Mouse (Mus musculus): ENCODE results near the gene Eps15l1. TPM values are rescaled to one million over a fixed set of nuclear protein-coding genes. Genes with fewer than 3 reads are reported as not detected.

The Eps15l1 gene
- polyA plus RNA-seq, 1 experiment from 2014 or later: 68.2 TPM

DNA sequence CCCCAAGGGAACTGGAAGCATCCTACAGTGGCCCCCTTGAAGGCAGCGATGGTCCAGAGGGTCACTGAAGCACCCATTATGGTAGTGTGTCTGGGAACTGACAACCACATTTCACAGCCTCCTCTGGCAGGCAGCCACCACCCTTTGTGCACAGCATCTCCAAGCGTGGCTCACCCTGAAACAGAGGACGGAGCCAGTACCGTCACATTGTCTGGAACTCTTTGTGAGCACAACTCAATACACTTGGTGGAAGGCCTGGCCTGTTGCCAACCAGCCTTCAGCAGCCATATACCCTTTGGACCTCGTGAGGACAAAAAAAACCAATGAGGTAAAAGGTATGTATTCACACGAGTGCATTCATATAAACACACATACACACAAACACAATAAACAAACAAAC is 113.0 kb downstream of the Eps15l1 start:
- H3K27ac ChIP-seq (ENCODE audit: low read length): no peak overlapping the region
- no peaks in the 10 kb centered on the region for H3K4me1 ChIP-seq (ENCODE audit: control insufficient read depth, insufficient read depth, low read length)
- ATAC-seq (ENCODE audit: insufficient number of reproducible peaks, insufficient read depth, low FRiP score, low read depth): no peak
- no peak overlapping the region for H3K4me2 ChIP-seq (replicated peaks; ENCODE audit: low read depth, low read length)
- no peaks in the 10 kb centered on the region for H3K36me3 ChIP-seq (ENCODE audit: control insufficient read depth, insufficient read depth, low read length)
- H3K9me3 ChIP-seq (ENCODE audit: control insufficient read depth, low read depth, low read length): no peaks in the 10 kb centered on the region
- no peak overlapping the region for H3K4me3 ChIP-seq (ENCODE audit: low read depth, low read length)
- H3K27me3 ChIP-seq (ENCODE audit: control insufficient read depth, insufficient read depth, low read length): no peaks in the 10 kb centered on the region
- H3K9ac ChIP-seq (replicated peaks; ENCODE audit: low read depth, low read length): no peak overlapping the region
- 52% methylated on average over 6 of the region's 6 CpGs for WGBS

DNA sequence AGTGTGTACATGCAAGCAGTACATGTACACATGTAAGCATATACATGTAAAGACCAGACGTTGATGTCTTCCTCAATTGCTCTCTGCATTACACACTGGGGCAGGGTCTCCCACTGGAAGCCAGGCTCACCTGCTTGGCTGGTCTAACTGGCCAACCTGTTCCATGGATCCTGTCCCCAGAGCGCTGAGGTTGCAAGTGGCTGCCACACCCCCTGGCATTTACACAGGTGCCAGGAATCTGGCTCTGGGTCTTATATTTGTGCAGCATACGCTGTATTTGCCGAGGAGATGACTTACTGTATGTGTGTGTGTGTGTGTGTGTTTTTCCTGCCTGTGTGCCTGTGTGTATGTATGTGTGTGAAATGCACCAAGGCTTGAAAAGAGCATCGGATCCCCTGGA is 114.3 kb downstream of the Eps15l1 start:
- H3K9ac ChIP-seq (replicated peaks; ENCODE audit: low read depth, low read length): no peak overlapping the region
- H3K27ac ChIP-seq (ENCODE audit: low read length): no peak overlapping the region
- H3K4me2 ChIP-seq (replicated peaks; ENCODE audit: low read depth, low read length): no peak overlapping the region
- H3K4me3 ChIP-seq (ENCODE audit: low read depth, low read length): no peak overlapping the region
- 80% methylated on average over 5 of the region's 5 CpGs for WGBS
- H3K9me3 ChIP-seq (ENCODE audit: control insufficient read depth, low read depth, low read length): no peaks in the 10 kb centered on the region
- H3K36me3 ChIP-seq (ENCODE audit: control insufficient read depth, insufficient read depth, low read length): no peaks in the 10 kb centered on the region
- H3K27me3 ChIP-seq (ENCODE audit: control insufficient read depth, insufficient read depth, low read length): no peaks in the 10 kb centered on the region
- 0 out of 2 replicates have a peak, but pooled peaks have one; percentile 39 for ATAC-seq (ENCODE audit: insufficient number of reproducible peaks, insufficient read depth, low FRiP score, low read depth)
- H3K4me1 ChIP-seq (ENCODE audit: control insufficient read depth, insufficient read depth, low read length): no peaks in the 10 kb centered on the region

DNA sequence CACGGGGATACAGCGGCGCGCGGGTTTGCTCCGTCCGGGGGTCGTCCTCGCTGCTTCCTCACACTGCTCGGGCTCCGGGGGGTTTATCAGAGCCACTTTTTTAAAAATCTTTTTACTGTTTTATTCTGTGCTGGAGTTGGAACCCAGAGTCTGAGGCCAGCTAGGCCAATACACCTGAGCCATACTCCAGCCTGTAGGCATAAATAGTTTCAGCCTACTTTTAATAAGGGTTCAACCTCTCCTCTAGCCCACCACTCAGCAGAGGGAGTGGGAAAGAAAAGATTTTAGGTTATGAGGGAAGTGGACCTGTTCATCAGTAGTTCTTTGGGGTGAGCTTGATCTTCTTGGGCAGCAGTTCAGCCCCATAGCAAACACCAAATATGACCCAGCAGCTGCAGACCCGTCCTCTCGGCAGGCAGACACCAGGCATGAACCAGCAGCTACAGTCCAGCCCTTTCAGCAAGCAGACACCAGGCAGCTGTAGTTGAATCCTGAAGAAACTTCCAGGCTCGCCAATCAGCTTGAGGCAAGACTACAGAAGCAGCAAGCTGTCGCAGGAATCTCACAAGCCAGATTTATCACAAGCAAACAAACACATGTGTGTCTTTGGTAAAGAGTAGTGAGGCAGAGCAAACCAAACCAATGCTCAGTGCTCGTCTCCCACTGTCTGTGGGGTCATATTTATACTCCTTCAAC is 115.9 kb downstream of the Eps15l1 start, which contains the start of gene Gm10282:
TSS of gene Gm10282 (minus strand) at position 51 of the 696 bp plus-strand sequence.
- no peak within 1 kb of the TSS for H3K9ac ChIP-seq (replicated peaks; ENCODE audit: low read depth, low read length)
- H3K36me3 ChIP-seq (ENCODE audit: control insufficient read depth, insufficient read depth, low read length): no peaks in the 10 kb centered on the region
- no peaks in the 10 kb centered on the region for H3K9me3 ChIP-seq (ENCODE audit: control insufficient read depth, low read depth, low read length)
- H3K4me3 ChIP-seq (ENCODE audit: low read depth, low read length): no peak within 1 kb of the TSS
- no peak within 1 kb of the TSS for H3K4me2 ChIP-seq (replicated peaks; ENCODE audit: low read depth, low read length)
- no peaks in the 10 kb centered on the region for H3K27me3 ChIP-seq (ENCODE audit: control insufficient read depth, insufficient read depth, low read length)
- H3K27ac ChIP-seq (ENCODE audit: low read length): no peak within 1 kb of the TSS
- WGBS: 73% methylated on average over 15 of the region's 16 CpGs
- H3K4me1 ChIP-seq (ENCODE audit: control insufficient read depth, insufficient read depth, low read length): no peaks in the 10 kb centered on the region
- ATAC-seq (ENCODE audit: insufficient number of reproducible peaks, insufficient read depth, low FRiP score, low read depth): no peak

DNA sequence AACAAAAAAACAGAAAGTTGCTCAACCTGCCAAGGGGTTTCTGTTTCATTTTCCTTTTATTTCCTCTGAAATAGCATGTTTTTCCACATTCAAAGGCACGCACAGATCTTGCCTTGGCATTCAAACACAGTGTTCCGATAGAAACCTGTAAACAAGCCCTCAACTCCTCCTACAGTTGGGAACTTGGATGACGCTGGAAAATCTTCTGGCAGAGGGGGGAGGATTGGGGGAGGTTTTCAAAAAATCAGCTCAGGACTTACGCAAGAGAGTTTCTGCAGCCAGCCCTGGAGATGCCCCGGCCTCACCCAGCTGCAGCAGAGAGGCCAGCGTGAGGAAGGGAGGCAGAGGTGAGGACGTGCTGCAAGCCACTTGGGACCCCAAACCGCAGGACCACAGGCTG is 117.6 kb downstream of the Eps15l1 start:
- peak; percentile 65; the same call in 1 of the 2 replicates for ATAC-seq (ENCODE audit: insufficient number of reproducible peaks, insufficient read depth, low FRiP score, low read depth)
- H3K27me3 ChIP-seq (ENCODE audit: control insufficient read depth, insufficient read depth, low read length): no peaks in the 10 kb centered on the region
- H3K36me3 ChIP-seq (ENCODE audit: control insufficient read depth, insufficient read depth, low read length): no peaks in the 10 kb centered on the region
- H3K9me3 ChIP-seq (ENCODE audit: control insufficient read depth, low read depth, low read length): no peaks in the 10 kb centered on the region
- no peak overlapping the region for H3K9ac ChIP-seq (replicated peaks; ENCODE audit: low read depth, low read length)
- WGBS: 50% methylated on average over 8 of the region's 8 CpGs
- no peak overlapping the region for H3K27ac ChIP-seq (ENCODE audit: low read length)
- no peak overlapping the region for H3K4me2 ChIP-seq (replicated peaks; ENCODE audit: low read depth, low read length)
- H3K4me1 ChIP-seq (ENCODE audit: control insufficient read depth, insufficient read depth, low read length): no peaks in the 10 kb centered on the region
- no peak overlapping the region for H3K4me3 ChIP-seq (ENCODE audit: low read depth, low read length)

DNA sequence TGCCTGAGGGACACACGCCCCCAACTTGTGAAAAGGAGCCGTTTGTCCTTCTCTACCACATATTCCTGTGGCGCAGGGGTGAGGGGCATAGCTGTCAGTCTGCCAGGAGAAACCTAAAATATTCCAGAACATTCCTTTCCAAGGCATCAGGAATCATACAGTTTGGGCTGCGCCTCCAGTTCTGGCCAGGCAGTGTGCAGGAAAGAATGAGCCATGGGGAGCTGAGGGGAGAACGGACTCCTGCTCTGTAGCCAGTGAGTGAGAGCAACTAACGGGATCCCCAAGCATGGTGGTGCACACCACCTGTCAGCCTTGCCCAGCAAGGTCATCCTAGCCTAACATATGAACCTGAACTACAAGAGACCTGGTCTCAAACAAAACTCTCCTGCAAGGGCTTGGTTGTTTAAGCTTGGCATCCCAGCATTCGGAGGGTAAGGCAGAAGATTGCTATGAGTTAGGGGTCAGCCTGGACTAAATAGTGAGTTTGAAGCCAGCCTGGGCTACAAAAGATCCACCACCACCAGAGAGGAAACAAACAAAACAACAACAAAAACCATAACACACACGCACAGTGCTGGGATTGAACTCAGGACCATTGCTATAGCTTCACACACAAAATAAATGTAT is 118.2 kb downstream of the Eps15l1 start:
- ATAC-seq (ENCODE audit: insufficient number of reproducible peaks, insufficient read depth, low FRiP score, low read depth): no peak
- no peak overlapping the region for H3K4me3 ChIP-seq (ENCODE audit: low read depth, low read length)
- no peak overlapping the region for H3K27ac ChIP-seq (ENCODE audit: low read length)
- H3K4me1 ChIP-seq (ENCODE audit: control insufficient read depth, insufficient read depth, low read length): no peaks in the 10 kb centered on the region
- H3K27me3 ChIP-seq (ENCODE audit: control insufficient read depth, insufficient read depth, low read length): no peaks in the 10 kb centered on the region
- no peak overlapping the region for H3K4me2 ChIP-seq (replicated peaks; ENCODE audit: low read depth, low read length)
- H3K9me3 ChIP-seq (ENCODE audit: control insufficient read depth, low read depth, low read length): no peaks in the 10 kb centered on the region
- no peaks in the 10 kb centered on the region for H3K36me3 ChIP-seq (ENCODE audit: control insufficient read depth, insufficient read depth, low read length)
- 66% methylated on average over 8 of the region's 8 CpGs for WGBS
- no peak overlapping the region for H3K9ac ChIP-seq (replicated peaks; ENCODE audit: low read depth, low read length)

DNA sequence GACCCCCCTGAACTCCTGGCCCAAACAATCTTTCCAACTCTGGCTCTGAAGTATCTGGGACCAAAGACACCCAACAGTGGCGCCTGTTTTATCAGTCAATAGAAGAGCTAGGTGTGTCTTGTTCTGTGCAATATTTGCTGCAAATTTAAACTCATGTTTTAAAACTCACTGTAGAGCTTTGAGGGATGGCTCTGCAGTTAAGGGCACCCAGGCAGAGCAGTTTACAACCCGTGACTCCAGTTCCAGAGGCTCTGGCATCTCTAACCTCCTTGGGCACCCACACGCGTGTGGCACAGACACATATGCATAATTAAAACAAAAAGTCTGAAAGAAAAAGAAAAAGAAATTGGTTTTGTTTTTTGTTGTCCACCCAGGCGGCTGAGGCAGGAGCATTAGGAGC is 119.8 kb downstream of the Eps15l1 start:
- no peak overlapping the region for H3K9ac ChIP-seq (replicated peaks; ENCODE audit: low read depth, low read length)
- H3K27me3 ChIP-seq (ENCODE audit: control insufficient read depth, insufficient read depth, low read length): no peaks in the 10 kb centered on the region
- ATAC-seq (ENCODE audit: insufficient number of reproducible peaks, insufficient read depth, low FRiP score, low read depth): no peak
- no peaks in the 10 kb centered on the region for H3K9me3 ChIP-seq (ENCODE audit: control insufficient read depth, low read depth, low read length)
- H3K4me3 ChIP-seq (ENCODE audit: low read depth, low read length): no peak overlapping the region
- H3K36me3 ChIP-seq (ENCODE audit: control insufficient read depth, insufficient read depth, low read length): no peaks in the 10 kb centered on the region
- WGBS: 73% methylated on average over 5 of the region's 5 CpGs
- H3K4me1 ChIP-seq (ENCODE audit: control insufficient read depth, insufficient read depth, low read length): no peaks in the 10 kb centered on the region
- H3K27ac ChIP-seq (ENCODE audit: low read length): no peak overlapping the region
- no peak overlapping the region for H3K4me2 ChIP-seq (replicated peaks; ENCODE audit: low read depth, low read length)

DNA sequence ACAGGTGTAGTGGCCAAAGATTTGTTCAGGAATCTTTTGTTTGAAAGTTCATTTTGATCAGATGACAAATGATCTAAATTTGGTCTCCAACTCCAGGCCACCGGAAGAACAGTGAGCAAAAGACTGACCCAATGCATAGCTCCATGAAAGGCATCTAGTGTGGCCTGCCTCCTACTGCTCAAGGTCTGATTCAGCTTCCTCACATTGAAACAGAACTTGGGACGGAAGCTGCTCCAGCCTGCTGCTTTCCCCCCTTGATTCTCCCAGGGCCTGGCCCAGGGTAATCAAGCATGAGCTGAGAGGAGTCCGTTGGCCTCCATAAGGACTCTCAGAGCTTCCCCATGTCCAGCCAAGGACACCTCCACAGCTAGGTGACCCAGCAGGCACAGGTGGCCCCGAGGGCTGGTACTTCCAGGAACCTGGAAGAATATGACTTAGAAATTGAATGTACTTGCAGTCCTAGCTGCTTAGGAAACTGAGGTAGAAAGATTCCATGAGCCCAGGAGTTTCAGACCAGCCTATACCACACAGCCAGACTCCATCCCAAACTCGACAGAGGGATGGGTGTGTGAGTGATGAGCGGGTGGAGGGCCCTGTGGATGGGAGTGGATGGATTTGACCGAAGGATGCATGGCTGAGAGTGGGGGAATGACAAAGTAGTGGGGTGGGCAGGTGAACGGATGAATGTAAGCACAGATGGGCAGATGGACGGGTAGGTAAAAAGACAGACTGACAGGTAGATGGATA is 120.4 kb downstream of the Eps15l1 start:
- no peak overlapping the region for H3K27ac ChIP-seq (ENCODE audit: low read length)
- no peaks in the 10 kb centered on the region for H3K9me3 ChIP-seq (ENCODE audit: control insufficient read depth, low read depth, low read length)
- H3K36me3 ChIP-seq (ENCODE audit: control insufficient read depth, insufficient read depth, low read length): no peaks in the 10 kb centered on the region
- H3K9ac ChIP-seq (replicated peaks; ENCODE audit: low read depth, low read length): no peak overlapping the region
- 70% methylated on average over 9 of the region's 9 CpGs for WGBS
- no peak for ATAC-seq (ENCODE audit: insufficient number of reproducible peaks, insufficient read depth, low FRiP score, low read depth)
- no peaks in the 10 kb centered on the region for H3K4me1 ChIP-seq (ENCODE audit: control insufficient read depth, insufficient read depth, low read length)
- H3K4me3 ChIP-seq (ENCODE audit: low read depth, low read length): no peak overlapping the region
- no peaks in the 10 kb centered on the region for H3K27me3 ChIP-seq (ENCODE audit: control insufficient read depth, insufficient read depth, low read length)
- no peak overlapping the region for H3K4me2 ChIP-seq (replicated peaks; ENCODE audit: low read depth, low read length)

DNA sequence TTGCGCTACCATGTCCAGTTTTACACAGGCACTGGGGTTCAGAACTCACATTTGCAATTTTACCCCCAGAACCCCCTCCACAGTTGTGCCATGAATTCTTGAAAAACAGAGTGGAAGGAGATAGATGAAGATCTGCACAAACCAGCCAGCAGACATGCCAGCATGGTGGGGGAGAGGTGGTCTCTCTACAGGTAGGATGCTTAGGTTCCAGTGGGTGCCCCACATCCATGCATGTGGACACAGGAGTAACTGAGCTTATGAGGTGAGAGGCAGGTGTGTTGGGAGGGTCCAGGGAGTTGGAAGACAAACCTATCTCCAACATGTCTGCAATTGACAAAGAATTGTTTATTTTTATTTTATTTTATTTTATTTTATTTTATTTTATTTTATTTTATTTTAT is 122.3 kb downstream of the Eps15l1 start:
- ATAC-seq (ENCODE audit: insufficient number of reproducible peaks, insufficient read depth, low FRiP score, low read depth): no peak

More for the DNA sequence above, 122.3 kb downstream of the Eps15l1 start:
- Histone ChIP-seq H3K9me3 (ENCODE audit: control insufficient read depth, low read depth, low read length) (no peaks in the 10 kb centered on the region), H3K4me2 (replicated peaks; ENCODE audit: low read depth, low read length) (no peak overlapping the region), H3K4me3 (ENCODE audit: low read depth, low read length) (no peak overlapping the region), H3K27me3 (ENCODE audit: control insufficient read depth, insufficient read depth, low read length) (no peaks in the 10 kb centered on the region), H3K36me3 (ENCODE audit: control insufficient read depth, insufficient read depth, low read length) (no peaks in the 10 kb centered on the region), H3K4me1 (ENCODE audit: control insufficient read depth, insufficient read depth, low read length) (0 out of 2 replicates have a peak, but pooled peaks cover 7% of the 10 kb centered on the region), H3K27ac (ENCODE audit: low read length) (no peak overlapping the region), H3K9ac (replicated peaks; ENCODE audit: low read depth, low read length) (no peak overlapping the region)
- WGBS: 94% methylated on average over 1 of the region's 1 CpGs

All from stomach, embryonic 14.5 days (tissue).